Mouse (Mus musculus): Measurements from ENCODE around the gene Olfr1426. TPM values are rescaled to one million over a fixed set of nuclear protein-coding genes. Genes with fewer than 3 reads are reported as not detected.

The Olfr1426 gene
- polyA plus RNA-seq, 1 experiment, result not detected

DNA sequence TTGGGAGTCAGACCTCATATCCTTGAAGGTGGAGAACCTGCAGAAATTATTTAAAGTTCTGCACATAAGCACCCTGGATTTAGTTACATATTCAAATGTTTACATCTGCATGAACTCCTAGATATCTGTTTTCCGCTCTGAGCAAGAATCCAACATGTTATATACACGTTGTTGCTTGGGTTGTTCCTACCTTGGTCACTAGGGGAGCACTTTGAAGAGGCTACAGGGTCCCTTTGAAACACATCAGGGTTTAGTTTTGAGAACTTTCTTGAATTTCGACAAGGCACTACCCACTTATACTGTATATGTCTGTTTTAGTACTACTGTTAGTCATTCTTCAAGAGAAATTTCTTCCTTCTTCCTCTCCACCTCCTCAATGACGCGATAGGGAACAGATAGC, 48.6 kb downstream of the Olfr1426 start:
- TF ChIP-seq MYOD1 (IDR thresholded peaks at IDR 0.05; ENCODE audit: control insufficient read depth in 1 of 3, insufficient read length in 2 of 3, low read depth in 2 of 3) (no peak), POLR2AphosphoS2 (IDR thresholded peaks at IDR 0.05; ENCODE audit: insufficient read length, low read depth) (no peak), POLR2A (IDR thresholded peaks at IDR 0.05; ENCODE audit: insufficient read length, low read depth) (no peak)
- H3ac ChIP-seq (ENCODE audit: control insufficient read depth, insufficient read length), result no peak overlapping the region
- H3K27me3 ChIP-seq (ENCODE audit: control insufficient read depth, insufficient read depth, insufficient read length), result no peaks in the 10 kb centered on the region
- no peaks in the 10 kb centered on the region for H3K36me3 ChIP-seq (ENCODE audit: control insufficient read depth, insufficient read depth)
- H3K4me2 ChIP-seq (ENCODE audit: low read depth), result no peak overlapping the region
- H3K79me2 ChIP-seq (ENCODE audit: control insufficient read depth, insufficient read depth), result no peaks in the 10 kb centered on the region
- H3K4me3 ChIP-seq, result no peak overlapping the region

DNA sequence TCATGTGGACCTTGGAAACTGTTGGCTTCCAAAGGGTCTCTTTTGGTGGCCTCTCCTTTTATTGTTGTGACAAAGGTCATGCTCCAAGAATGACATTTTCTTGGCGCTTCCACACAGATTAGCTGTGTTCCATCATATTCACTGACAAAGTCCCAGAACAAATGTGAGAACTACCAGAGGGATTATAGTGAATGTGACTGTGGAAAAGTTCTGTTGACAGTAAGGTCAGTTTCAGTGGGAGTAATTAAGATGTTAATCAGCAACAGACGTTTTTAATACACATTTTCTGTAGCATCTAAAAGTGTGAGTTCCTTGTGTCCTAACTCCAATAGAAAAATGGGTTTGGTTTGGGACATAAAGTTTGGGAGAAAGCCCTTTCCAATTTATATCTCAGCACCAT, 50.6 kb downstream of the Olfr1426 start, which contains the start of gene Olfr1423:
Olfr1423 (minus strand) TSS at position 101 of the 400 bp plus-strand sequence.
- no peak within 1 kb of the TSS for H3K4me2 ChIP-seq (ENCODE audit: low read depth)
- no peak for TF ChIP-seq SRF (IDR thresholded peaks at IDR 0.05; ENCODE audit: control insufficient read depth, insufficient read length, low read depth)
- no peak for TF ChIP-seq POLR2A (IDR thresholded peaks at IDR 0.05; ENCODE audit: insufficient read length, low read depth)
- no peak for TF ChIP-seq USF1 (IDR thresholded peaks at IDR 0.05; ENCODE audit: low read depth)
- no peak for TF ChIP-seq TCF3 (IDR thresholded peaks at IDR 0.05; ENCODE audit: insufficient read length, low read depth)
- no peak for TF ChIP-seq TCF12 (IDR thresholded peaks at IDR 0.05; ENCODE audit: insufficient read depth, poor library complexity, severe bottlenecking)

DNA sequence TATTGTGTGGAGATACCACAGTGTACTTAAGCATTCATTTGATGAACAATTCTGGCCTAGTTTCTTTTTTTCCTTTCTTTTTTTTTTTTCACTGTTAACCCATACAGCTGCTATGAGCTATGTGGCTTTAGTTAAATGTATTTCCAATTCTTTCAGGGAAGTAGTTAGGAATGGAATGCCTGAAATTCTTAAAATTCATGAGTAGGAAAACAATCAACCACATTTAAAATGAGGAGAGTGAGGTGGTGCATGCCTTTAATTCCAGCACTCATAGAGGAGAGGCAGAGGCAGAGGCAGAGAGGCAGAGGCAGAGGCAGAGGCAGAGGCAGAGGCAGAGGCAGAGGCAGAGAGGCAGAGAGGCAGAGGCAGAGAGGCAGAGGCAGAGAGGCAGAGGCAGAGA, 54.1 kb downstream of the Olfr1426 start:
- Histone ChIP-seq H3K36me3 (ENCODE audit: control insufficient read depth, insufficient read depth) (no peaks in the 10 kb centered on the region), H3K4me3 (no peak overlapping the region), H3K4me2 (ENCODE audit: low read depth) (no peak overlapping the region), H3K27me3 (ENCODE audit: control insufficient read depth, insufficient read depth, insufficient read length) (no peaks in the 10 kb centered on the region), H3ac (ENCODE audit: control insufficient read depth, insufficient read length) (no peak overlapping the region), H3K79me2 (ENCODE audit: control insufficient read depth, insufficient read depth) (no peaks in the 10 kb centered on the region)
- TF ChIP-seq POLR2A (IDR thresholded peaks at IDR 0.05; ENCODE audit: insufficient read length, low read depth) (no peak), E2F4 (IDR thresholded peaks at IDR 0.05; ENCODE audit: insufficient read depth) (no peak), CEBPB (IDR thresholded peaks at IDR 0.05; ENCODE audit: insufficient read depth, poor library complexity, severe bottlenecking) (no peak), USF1 (IDR thresholded peaks at IDR 0.05; ENCODE audit: low read depth) (no peak), SRF (IDR thresholded peaks at IDR 0.05; ENCODE audit: control insufficient read depth, insufficient read length, low read depth) (no peak), MYOG (IDR thresholded peaks at IDR 0.05; ENCODE audit: control insufficient read depth in 1 of 3, insufficient read depth in 1 of 3, insufficient read length in 2 of 3, low read depth in 2 of 3) (no peak), TCF3 (IDR thresholded peaks at IDR 0.05; ENCODE audit: insufficient read length, low read depth) (no peak), MYOD1 (IDR thresholded peaks at IDR 0.05; ENCODE audit: control insufficient read depth in 1 of 3, insufficient read length in 2 of 3, low read depth in 2 of 3) (no peak), TCF12 (IDR thresholded peaks at IDR 0.05; ENCODE audit: insufficient read depth, poor library complexity, severe bottlenecking) (no peak), REST (IDR thresholded peaks at IDR 0.05; ENCODE audit: insufficient read depth, insufficient read length) (no peak), POLR2AphosphoS2 (IDR thresholded peaks at IDR 0.05; ENCODE audit: insufficient read length, low read depth) (no peak), MAX (IDR thresholded peaks at IDR 0.05; ENCODE audit: low read depth) (no peak)

More for the DNA sequence above, 50.6 kb downstream of the Olfr1426 start, which contains the start of gene Olfr1423:
- no peaks in the 10 kb centered on the region for H3K27me3 ChIP-seq (ENCODE audit: control insufficient read depth, insufficient read depth, insufficient read length)
- H3K79me2 ChIP-seq (ENCODE audit: control insufficient read depth, insufficient read depth), result no peaks in the 10 kb centered on the region
- no peak within 1 kb of the TSS for H3K4me3 ChIP-seq
- no peaks in the 10 kb centered on the region for H3K36me3 ChIP-seq (ENCODE audit: control insufficient read depth, insufficient read depth)
- no peak within 1 kb of the TSS for H3ac ChIP-seq (ENCODE audit: control insufficient read depth, insufficient read length)

Other genes with a start within 250 kb of the Olfr1426 start
- not detected for gene Olfr1418, start 230.9 kb downstream of the Olfr1426 start, polyA plus RNA-seq (2012; fragmentation: generic; extraction: Trizol)
- not detected for gene Olfr1419, start 216.9 kb downstream of the Olfr1426 start, polyA plus RNA-seq (2012; fragmentation: generic; extraction: Trizol)
- not detected for gene Olfr1420, start 205.4 kb downstream of the Olfr1426 start, polyA plus RNA-seq (2012; fragmentation: generic; extraction: Trizol)
- 13.9 TPM for gene Patl1, start 179.6 kb downstream of the Olfr1426 start, polyA plus RNA-seq (2012; fragmentation: generic; extraction: Trizol)
- 23.1 TPM for gene Osbp, start 126.1 kb downstream of the Olfr1426 start, polyA plus RNA-seq (2012; fragmentation: generic; extraction: Trizol)
- not detected for gene Olfr1423, start 50.7 kb downstream of the Olfr1426 start, polyA plus RNA-seq (2012; fragmentation: generic; extraction: Trizol)
- not detected for gene Olfr1424, start 29.3 kb downstream of the Olfr1426 start, polyA plus RNA-seq (2012; fragmentation: generic; extraction: Trizol)
- not detected for gene Olfr1425, start 14.3 kb downstream of the Olfr1426 start, polyA plus RNA-seq (2012; fragmentation: generic; extraction: Trizol)
- not detected for gene Olfr1427, start 11.3 kb upstream of the Olfr1426 start, polyA plus RNA-seq (2012; fragmentation: generic; extraction: Trizol)
- not detected for gene Olfr1428, start 23.9 kb upstream of the Olfr1426 start, polyA plus RNA-seq (2012; fragmentation: generic; extraction: Trizol)
- not detected for gene Olfr76, start 31.2 kb upstream of the Olfr1426 start, polyA plus RNA-seq (2012; fragmentation: generic; extraction: Trizol)
- gene Olfr1555-ps1, start 78.1 kb upstream of the Olfr1426 start, polyA plus RNA-seq (2012; fragmentation: generic; extraction: Trizol), result not detected
- not detected for gene Olfr1431, start 108.6 kb upstream of the Olfr1426 start, polyA plus RNA-seq (2012; fragmentation: generic; extraction: Trizol)
- gene Olfr1432, start 140.6 kb upstream of the Olfr1426 start, polyA plus RNA-seq (2012; fragmentation: generic; extraction: Trizol), result not detected
- not detected for gene Olfr262, start 149.6 kb upstream of the Olfr1426 start, polyA plus RNA-seq (2012; fragmentation: generic; extraction: Trizol)
- not detected for gene Olfr235, start 169.0 kb upstream of the Olfr1426 start, polyA plus RNA-seq (2012; fragmentation: generic; extraction: Trizol)
- gene Olfr1434, start 187.8 kb upstream of the Olfr1426 start, polyA plus RNA-seq (2012; fragmentation: generic; extraction: Trizol), result not detected
- gene Olfr1436, start 207.1 kb upstream of the Olfr1426 start, polyA plus RNA-seq (2012; fragmentation: generic; extraction: Trizol), result not detected
- gene Olfr1437, start 233.1 kb upstream of the Olfr1426 start, polyA plus RNA-seq (2012; fragmentation: generic; extraction: Trizol), result not detected
- not detected for gene Olfr1438-ps1, start 243.9 kb upstream of the Olfr1426 start, polyA plus RNA-seq (2012; fragmentation: generic; extraction: Trizol)

Measured in myocyte (in vitro differentiated cells).